In genomic region chr7:45015957-45016612, GRCm38 (mm10) we compare ENCODE assay signal across 8 mouse cellular contexts. TPM values are rescaled to one million over a fixed set of nuclear protein-coding genes. Genes with fewer than 3 reads are reported as not detected.
A peak's percentile ranks its signal among the peaks of the same experiment; 100 is the strongest.
DNase-seq lines count a peak whose midpoint lies in the region; ATAC-seq lines count a peak whose summit lies in the region.

Gene Scaf1, minus strand, starts transcription at chr7:45016363.

- 0 out of 2 replicates have a peak, but pooled peaks cover 3% of the 10 kb centered on the region for H3K27me3 ChIP-seq in hindbrain, embryonic 12.5 days

- WGBS in hindbrain, embryonic 12.5 days = under 1% methylated on average over 66 of the region's 69 CpGs

- DNase-seq in NIH3T3 (ENCODE audit: low read depth) = peak; percentile 99
- peak; percentile 100 for DNase-seq in cerebellum, postnatal 10 days
- peak; percentile 99 to 100 for DNase-seq in frontal cortex, postnatal 10 days (ENCODE audit: low spot score in 2 of 2)
- DNase-seq in layer of hippocampus, postnatal 14 days (ENCODE audit: low spot score in 2 of 2) = peak; percentile 99 to 100
- DNase-seq in lung, postnatal 14 days = peak; percentile 99
- DNase-seq in retina, adult 2 months (ENCODE audit: low read depth, low spot score) = peak; percentile 99
- peak; percentile 98 to 100 for DNase-seq in thymus, postnatal 36 days

- peak; percentile 94 for ATAC-seq in hindbrain, embryonic 12.5 days (ENCODE audit: low FRiP score)

- peaks cover 24% of the 10 kb centered on the region for H3K36me3 ChIP-seq in hindbrain, embryonic 12.5 days

- H3K4me3 ChIP-seq in hindbrain, embryonic 12.5 days = peak within 1 kb of the TSS; percentile 93

- H3K27ac ChIP-seq in hindbrain, embryonic 12.5 days = peak within 1 kb of the TSS; percentile 87

- H3K4me2 ChIP-seq in hindbrain, embryonic 12.5 days (replicated peaks) = peak within 1 kb of the TSS; percentile 86

- peaks cover 34% of the 10 kb centered on the region for H3K4me1 ChIP-seq in hindbrain, embryonic 12.5 days

- H3K9ac ChIP-seq in hindbrain, embryonic 12.5 days = peak within 1 kb of the TSS; percentile 97

- H3K9me3 ChIP-seq in hindbrain, embryonic 12.5 days (replicated peaks) = no peaks in the 10 kb centered on the region

RNA-seq across cellular contexts. Expression of gene Scaf1, which starts in this region (rescaled TPM):
- polyA plus RNA-seq in hindbrain, embryonic 12.5 days (2016; fragmentation: Nextera tagmentation; extraction: Ambion mirVana) = 50.6 and 52.4 TPM in 2 replicates
- total RNA-seq in layer of hippocampus, postnatal 14 days (2021) = 100 to 1,000 TPM; 153 to 158 TPM

Comparison
In these comparisons a context has a peak if more than half of its experiments do, and no peak if none do; other contexts are left out.
1. Peak in every context shown above with its lines: DNase-seq, ATAC-seq, H3K4me3 ChIP-seq and H3K27ac ChIP-seq.